Mouse (Mus musculus) neural tube, embryonic 12.5 days (tissue): Measurements from ENCODE around the gene Itga8. TPM values are rescaled to one million over a fixed set of nuclear protein-coding genes. Genes with fewer than 3 reads are reported as not detected.

Experiments
- polyA plus RNA-seq: library from polyadenylated mRNA; unstranded; fragments of >200 nt; fragmentation: Nextera tagmentation; extraction: Ambion mirVana; gene quantifications from 2 replicates; pipeline ENCODE4 v1.2.1, GENCODE M21; 2016

Gene Itga8
- polyA plus RNA-seq, 1 experiment from 2014 or later = 4.1 TPM

Other genes starting within 250 kb of the Itga8 start
- gene Mindy3, start 117.5 kb upstream of the Itga8 start, polyA plus RNA-seq = 44.3 and 52.9 TPM in 2 replicates